Mouse (Mus musculus) testis, postnatal 10 days (tissue): ENCODE measurements around the gene Paics.

Experiments used
- DNase-seq: peaks from one replicate; pipeline ENCODE4 v3.0.0; 2021; ENCODE audit warnings: low spot score

Paics gene

GRCm38 (mm10) chr5:77013171-77013570 lies 62.1 kb downstream of the Paics start:
- DNase-seq: no peak

- peak; percentile 90 for DNase-seq
Observed at GRCm38 (mm10) chr5:77015544-77016482, 64.7 kb downstream of the Paics start, which contains the start of gene Thegl. TSS of gene Thegl (plus strand) at chr5:77016023.
